Mouse (Mus musculus) forebrain, postnatal 0 days (tissue): Measurements from ENCODE around the gene Wdr20. TPM values are rescaled to one million over a fixed set of nuclear protein-coding genes. Genes with fewer than 3 reads are reported as not detected.

ENCODE experiments used
- ATAC-seq: fragments of 200-750 bp; cut with Nextera tagmentation; 2 replicates; pipeline ENCODE4 v1.8.0; 2017; ENCODE audit warnings: mild to moderate bottlenecking, moderate library complexity
- DNase-seq: peaks from one replicate; pipeline ENCODE4 v3.0.0-alpha.2; 2015
- H3K27ac ChIP-seq: fragments of 300-500 bp; sonication (generic); 2 replicates; pipeline ENCODE4 v1.5.1; 2014; ENCODE audit warnings: low read depth, mild to moderate bottlenecking, antibody characterized with exemption, low read length, moderate library complexity, mixed read lengths
- H3K27me3 ChIP-seq: fragments of 300-500 bp; sonication (generic); 2 replicates; pipeline ENCODE4 v1.6.1; 2014; ENCODE audit warnings: mild to moderate bottlenecking, low read length, mixed read lengths; ENCODE audit not compliant: insufficient read depth
- H3K36me3 ChIP-seq: fragments of 300-500 bp; sonication (generic); 2 replicates; pipeline ENCODE4 v1.6.1; 2014; ENCODE audit warnings: mild to moderate bottlenecking, moderate library complexity; ENCODE audit not compliant: insufficient read depth
- H3K4me1 ChIP-seq: fragments of 300-500 bp; sonication (generic); 2 replicates; pipeline ENCODE4 v1.6.1; 2014; ENCODE audit warnings: antibody characterized with exemption; ENCODE audit not compliant: insufficient read depth
- H3K4me2 ChIP-seq: fragments of 300-500 bp; sonication (generic); 2 replicates; pipeline ENCODE4 v1.6.1; 2014; ENCODE audit warnings: low read depth, mild to moderate bottlenecking, moderate library complexity
- H3K4me3 ChIP-seq: fragments of 300-500 bp; sonication (generic); 2 replicates; pipeline ENCODE4 v1.5.1; 2014; ENCODE audit warnings: low read depth, low read length, mixed read lengths
- H3K9ac ChIP-seq: fragments of 300-500 bp; sonication (generic); 2 replicates; pipeline ENCODE4 v1.6.1; 2014; ENCODE audit warnings: mild to moderate bottlenecking
- H3K9me3 ChIP-seq: fragments of 300-500 bp; sonication (generic); 2 replicates; pipeline ENCODE4 v1.6.1; 2016; ENCODE audit warnings: low read length
- CTCF ChIP-seq: sonication (generic); IDR thresholded peaks from 2 replicates; pipeline ENCODE4 v1.5.1; 2016; ENCODE audit warnings: antibody characterized with exemption, control low read depth, low read depth
- WGBS: fragments of 180-500 bp; shearing (Covaris S2); extraction: QIAGEN DNeasy Blood & Tissue Kit; methylation state at CpG from one replicate; pipeline ENCODE4 v1.1.7; 2014; 5-methylcytosine and 5-hydroxymethylcytosine counted together
- polyA plus RNA-seq: library from polyadenylated mRNA; unstranded; fragments of >200 nt; fragmentation: Nextera tagmentation; extraction: Ambion mirVana; gene quantifications from 2 replicates; pipeline ENCODE4 v1.2.1, GENCODE M21; 2015
- total RNA-seq: library from RNA; depleted of rRNA; stranded (reverse); fragments of >200 nt; gene quantifications from 2 replicates; pipeline ENCODE4 v1.2.3, GENCODE M21; 2014

Wdr20 gene
- total and polyA plus RNA-seq, 2 experiments from 2014 or later: 17.0 to 40.3 TPM

GRCm38 (mm10) chr12:110777853-110778252, 40.1 kb downstream of the Wdr20 start:
- no peaks in the 10 kb centered on the region for H3K4me1 ChIP-seq
- H3K4me3 ChIP-seq: no peak overlapping the region
- DNase-seq (no peak), ATAC-seq (no peak)
- H3K27ac ChIP-seq: no peak overlapping the region
- no peaks in the 10 kb centered on the region for H3K27me3 ChIP-seq
- no peak overlapping the region for H3K4me2 ChIP-seq
- no peaks in the 10 kb centered on the region for H3K9me3 ChIP-seq
- no peak overlapping the region for H3K9ac ChIP-seq
- H3K36me3 ChIP-seq: peaks cover 16% of the 10 kb centered on the region
- WGBS: 77% methylated on average over 5 of the region's 5 CpGs
- no peak for TF ChIP-seq CTCF

DNA sequence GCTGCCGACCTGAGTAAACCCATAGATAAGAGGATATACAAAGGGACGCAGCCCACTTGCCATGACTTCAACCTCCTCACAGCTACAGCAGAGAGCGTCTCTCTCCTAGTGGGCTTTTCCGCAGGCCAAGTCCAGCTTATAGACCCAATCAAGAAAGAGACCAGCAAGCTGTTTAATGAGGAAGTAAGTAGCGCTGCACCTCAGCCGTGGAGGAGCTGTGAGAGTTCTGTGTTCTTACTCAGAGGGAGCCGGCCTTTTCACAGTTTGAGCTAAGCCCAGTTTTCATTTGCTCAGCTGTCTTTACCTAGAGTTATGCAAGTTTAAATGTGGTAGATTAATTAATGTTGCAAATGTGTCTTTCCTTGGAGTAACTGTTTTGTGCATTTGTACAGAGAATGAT, 41.6 kb downstream of the Wdr20 start:
- TF ChIP-seq CTCF: no peak
- Histone ChIP-seq H3K9ac (no peak overlapping the region), H3K4me3 (no peak overlapping the region), H3K9me3 (no peaks in the 10 kb centered on the region), H3K27me3 (no peaks in the 10 kb centered on the region), H3K4me2 (no peak overlapping the region), H3K36me3 (peaks cover 20% of the 10 kb centered on the region), H3K4me1 (no peaks in the 10 kb centered on the region), H3K27ac (no peak overlapping the region)
- DNase-seq: no peak
- WGBS: 82% methylated on average over 7 of the region's 7 CpGs
- ATAC-seq: no peak

GRCm38 (mm10) chr12:110781181-110781580, 43.4 kb downstream of the Wdr20 start:
- ATAC-seq (peak; percentile 77), DNase-seq (no peak)
- Histone ChIP-seq H3K4me2 (no peak overlapping the region), H3K9me3 (no peaks in the 10 kb centered on the region), H3K9ac (no peak overlapping the region), H3K4me3 (no peak overlapping the region), H3K36me3 (peaks cover 21% of the 10 kb centered on the region), H3K27ac (no peak overlapping the region), H3K27me3 (no peaks in the 10 kb centered on the region), H3K4me1 (no peaks in the 10 kb centered on the region)
- no peak for TF ChIP-seq CTCF
- 62% methylated on average over 8 of the region's 8 CpGs for WGBS

DNA sequence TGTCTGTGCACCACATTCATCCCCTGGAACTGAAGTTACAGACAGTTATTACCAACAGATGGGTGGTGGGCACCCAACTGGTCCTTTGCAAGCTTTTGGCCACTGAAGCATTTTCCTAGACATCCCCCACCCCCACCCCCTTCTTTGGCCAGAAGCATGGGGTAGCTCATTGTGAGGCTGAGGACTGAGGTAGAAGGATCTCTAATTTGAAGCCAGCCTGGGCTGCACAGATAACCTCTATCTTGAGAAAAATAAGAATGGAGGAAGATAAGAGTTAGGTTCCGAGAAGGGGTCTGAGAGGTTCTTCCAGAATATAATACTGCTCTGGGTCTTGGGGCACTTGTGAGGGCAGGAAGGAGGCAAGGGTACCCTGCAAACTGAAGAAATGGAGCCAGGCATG, 44.5 kb downstream of the Wdr20 start:
- no peaks in the 10 kb centered on the region for H3K27me3 ChIP-seq
- H3K9ac ChIP-seq: no peak overlapping the region
- no peak overlapping the region for H3K4me3 ChIP-seq
- no peak overlapping the region for H3K4me2 ChIP-seq
- H3K9me3 ChIP-seq: no peaks in the 10 kb centered on the region
- ATAC-seq (no peak), DNase-seq (no peak)
- H3K36me3 ChIP-seq: peaks cover 21% of the 10 kb centered on the region
- no peak for TF ChIP-seq CTCF
- no peaks in the 10 kb centered on the region for H3K4me1 ChIP-seq
- H3K27ac ChIP-seq: no peak overlapping the region
- 100% methylated on average over 1 of the region's 1 CpGs for WGBS

DNA sequence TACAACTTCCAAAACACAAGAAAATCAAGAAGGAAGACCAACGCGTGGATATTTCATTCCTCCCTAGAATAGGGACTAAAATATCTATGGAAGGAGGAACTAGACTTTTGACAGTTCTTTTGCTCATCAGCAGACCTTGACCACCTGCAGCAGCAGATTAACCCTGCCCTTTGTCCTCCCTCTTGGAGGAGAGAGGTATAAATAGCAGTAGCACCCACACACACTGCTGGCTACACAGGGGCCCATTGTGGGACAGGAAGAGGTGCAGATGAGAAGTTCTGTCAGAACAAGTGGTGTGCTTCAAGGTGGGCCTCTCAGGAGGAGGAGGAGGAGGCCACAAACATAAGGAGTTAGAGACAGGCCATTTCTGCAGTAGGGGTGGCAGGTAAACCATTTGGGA, 46.5 kb downstream of the Wdr20 start:
- ATAC-seq: no peak
- H3K9me3 ChIP-seq: no peaks in the 10 kb centered on the region
- no peaks in the 10 kb centered on the region for H3K4me1 ChIP-seq
- no peak overlapping the region for H3K27ac ChIP-seq
- DNase-seq: no peak
- no peak overlapping the region for H3K4me2 ChIP-seq
- H3K27me3 ChIP-seq: no peaks in the 10 kb centered on the region
- H3K36me3 ChIP-seq: peaks cover 21% of the 10 kb centered on the region
- H3K4me3 ChIP-seq: no peak overlapping the region
- WGBS: 90% methylated on average over 2 of the region's 2 CpGs
- H3K9ac ChIP-seq: no peak overlapping the region
- no peak for TF ChIP-seq CTCF

GRCm38 (mm10) chr12:110786243-110786642, 48.5 kb downstream of the Wdr20 start:
- Histone ChIP-seq H3K4me1 (no peaks in the 10 kb centered on the region), H3K27me3 (no peaks in the 10 kb centered on the region), H3K4me2 (no peak overlapping the region), H3K4me3 (no peak overlapping the region), H3K27ac (no peak overlapping the region), H3K36me3 (peaks cover 8% of the 10 kb centered on the region; the same call in 1 of the 2 replicates), H3K9me3 (no peaks in the 10 kb centered on the region), H3K9ac (no peak overlapping the region)
- 75% methylated on average over 4 of the region's 4 CpGs for WGBS
- TF ChIP-seq CTCF: no peak
- ATAC-seq: peak; percentile 47; the same call in 1 of the 2 replicates
- peak; percentile 27 for DNase-seq

- H3K4me3 ChIP-seq: no peak overlapping the region
- no peaks in the 10 kb centered on the region; the same call in none of the 2 replicates for H3K36me3 ChIP-seq
- no peak overlapping the region for H3K4me2 ChIP-seq
- 91% methylated on average over 4 of the region's 4 CpGs for WGBS
- no peaks in the 10 kb centered on the region for H3K27me3 ChIP-seq
- H3K9me3 ChIP-seq: no peaks in the 10 kb centered on the region
- DNase-seq (no peak), ATAC-seq (no peak)
- no peak for TF ChIP-seq CTCF
- no peak overlapping the region for H3K27ac ChIP-seq
- no peak overlapping the region for H3K9ac ChIP-seq
- H3K4me1 ChIP-seq: no peaks in the 10 kb centered on the region
Measured at GRCm38 (mm10) chr12:110790580-110790979, 52.8 kb downstream of the Wdr20 start.

- H3K4me3 ChIP-seq: no peak overlapping the region
- no peak overlapping the region for H3K4me2 ChIP-seq
- H3K27ac ChIP-seq: no peak overlapping the region
- ATAC-seq (no peak), DNase-seq (no peak)
- 91% methylated on average over 8 of the region's 8 CpGs for WGBS
- H3K27me3 ChIP-seq: no peaks in the 10 kb centered on the region
- H3K4me1 ChIP-seq: no peaks in the 10 kb centered on the region
- no peak overlapping the region for H3K9ac ChIP-seq
- no peak for TF ChIP-seq CTCF
- no peaks in the 10 kb centered on the region for H3K9me3 ChIP-seq
- H3K36me3 ChIP-seq: no peaks in the 10 kb centered on the region; the same call in none of the 2 replicates
Measured at GRCm38 (mm10) chr12:110791026-110791425, 53.3 kb downstream of the Wdr20 start.
